Mouse (Mus musculus) forebrain, embryonic 10.5 days (tissue): ENCODE data around the gene Cpe. TPM values are rescaled to one million over a fixed set of nuclear protein-coding genes. Genes with fewer than 3 reads are reported as not detected.
A peak's percentile ranks its signal among the peaks of the same experiment; 100 is the strongest.

ENCODE experiments used
- DNase-seq: peaks from one replicate; pipeline ENCODE4 v3.0.0-alpha.2; 2017; ENCODE audit warnings: low spot score; ENCODE audit errors: extremely low spot score
- H3K27ac ChIP-seq: fragments of 300-500 bp; sonication (generic); 2 replicates; pipeline ENCODE4 v1.5.1; 2016; ENCODE audit warnings: mild to moderate bottlenecking
- H3K27me3 ChIP-seq: fragments of 300-500 bp; sonication (generic); 2 replicates; pipeline ENCODE4 v1.6.1; 2016; ENCODE audit warnings: mild to moderate bottlenecking; ENCODE audit not compliant: poor library complexity, severe bottlenecking
- H3K36me3 ChIP-seq: fragments of 300-500 bp; sonication (generic); replicated peaks from 2 replicates; pipeline ENCODE4 v1.6.1; 2016; ENCODE audit warnings: mild to moderate bottlenecking, moderate library complexity
- H3K4me1 ChIP-seq: fragments of 300-500 bp; sonication (generic); 2 replicates; pipeline ENCODE4 v1.6.1; 2016
- H3K4me3 ChIP-seq: fragments of 300-500 bp; sonication (generic); 2 replicates; pipeline ENCODE4 v1.5.1; 2016; ENCODE audit warnings: mild to moderate bottlenecking, moderate library complexity
- H3K9me3 ChIP-seq: fragments of 300-500 bp; sonication (generic); 2 replicates; pipeline ENCODE4 v1.6.1; 2016; ENCODE audit warnings: mild to moderate bottlenecking, moderate library complexity
- WGBS: fragments of 180-500 bp; shearing (Covaris S2); methylation state at CpG from one replicate; pipeline ENCODE4 v1.1.7; 2016; 5-methylcytosine and 5-hydroxymethylcytosine counted together
- polyA plus RNA-seq: library from polyadenylated mRNA; unstranded; fragments of >200 nt; fragmentation: Nextera tagmentation; extraction: Ambion mirVana; gene quantifications from 2 replicates; pipeline ENCODE4 v1.2.1, GENCODE M21; 2016

Gene Cpe
- polyA plus RNA-seq, 1 experiment from 2014 or later: 107 TPM

DNA sequence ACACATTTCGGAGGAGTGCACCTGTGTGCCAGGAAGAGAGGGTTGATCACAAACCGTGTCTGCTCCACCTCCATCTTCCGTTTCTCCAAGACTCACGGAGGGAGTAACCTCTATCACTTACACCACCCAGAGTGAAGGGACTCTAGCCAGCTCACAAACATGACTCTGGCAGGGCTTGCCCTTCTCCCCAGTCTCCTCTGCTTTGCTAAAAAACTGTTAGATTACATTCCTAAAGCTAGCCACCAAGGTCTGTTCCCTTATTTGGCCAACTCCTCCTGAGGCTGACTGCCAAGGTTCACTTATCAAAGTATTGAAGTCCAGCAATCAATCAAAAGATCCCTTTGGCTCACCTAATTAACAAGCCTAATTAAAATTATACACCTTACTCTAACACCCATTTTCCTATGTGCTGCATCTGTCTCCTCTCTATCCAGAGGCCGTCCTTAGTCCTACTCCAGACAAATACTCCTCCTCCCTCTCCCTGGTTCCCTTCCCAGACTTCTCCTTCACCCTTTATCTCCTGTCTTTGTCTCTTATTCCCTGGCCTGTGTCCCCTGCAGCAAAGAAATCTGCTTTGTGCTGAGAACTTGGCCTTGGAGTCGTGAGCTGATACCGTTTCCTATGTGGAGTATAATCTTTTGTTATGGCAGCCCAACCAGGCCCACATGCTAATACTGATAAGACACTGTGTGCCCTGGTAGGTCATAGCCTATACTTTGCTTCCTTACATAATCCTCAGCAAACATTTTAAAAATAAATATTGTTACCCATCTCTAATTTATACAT, 72.3 kb downstream of the Cpe start:
- Histone ChIP-seq H3K4me3 (no peak overlapping the region), H3K27me3 (no peaks in the 10 kb centered on the region), H3K36me3 (peaks cover 19% of the 10 kb centered on the region), H3K4me1 (peaks cover 12% of the 10 kb centered on the region), H3K27ac (no peak overlapping the region), H3K9me3 (no peaks in the 10 kb centered on the region)
- 87% methylated on average over 7 of the region's 7 CpGs for WGBS
- no peak for DNase-seq

DNA sequence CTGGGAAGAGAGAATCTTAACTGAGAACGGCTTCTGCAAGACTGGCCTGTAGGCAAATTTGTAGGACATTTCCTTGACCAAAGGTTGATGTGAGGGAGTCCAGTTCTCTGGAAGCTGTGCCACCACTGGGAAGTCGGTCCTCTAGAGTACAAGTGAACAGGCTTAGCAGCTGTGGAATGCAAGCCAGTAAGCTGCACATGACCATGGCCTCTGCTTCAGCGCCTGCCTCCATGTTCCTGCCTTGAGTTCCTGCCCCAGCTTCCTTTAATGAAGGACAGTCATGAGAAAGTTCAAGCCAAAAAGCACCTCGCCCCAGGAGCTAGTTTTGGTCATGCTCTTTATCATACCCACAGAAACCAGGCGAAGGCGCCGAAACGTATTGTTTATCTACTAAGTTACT, 73.2 kb downstream of the Cpe start:
- Histone ChIP-seq H3K9me3 (no peaks in the 10 kb centered on the region), H3K27me3 (no peaks in the 10 kb centered on the region), H3K36me3 (peaks cover 27% of the 10 kb centered on the region), H3K4me1 (peaks cover 6% of the 10 kb centered on the region), H3K4me3 (no peak overlapping the region), H3K27ac (no peak overlapping the region)
- DNase-seq: no peak
- WGBS: 91% methylated on average over 8 of the region's 8 CpGs

DNA sequence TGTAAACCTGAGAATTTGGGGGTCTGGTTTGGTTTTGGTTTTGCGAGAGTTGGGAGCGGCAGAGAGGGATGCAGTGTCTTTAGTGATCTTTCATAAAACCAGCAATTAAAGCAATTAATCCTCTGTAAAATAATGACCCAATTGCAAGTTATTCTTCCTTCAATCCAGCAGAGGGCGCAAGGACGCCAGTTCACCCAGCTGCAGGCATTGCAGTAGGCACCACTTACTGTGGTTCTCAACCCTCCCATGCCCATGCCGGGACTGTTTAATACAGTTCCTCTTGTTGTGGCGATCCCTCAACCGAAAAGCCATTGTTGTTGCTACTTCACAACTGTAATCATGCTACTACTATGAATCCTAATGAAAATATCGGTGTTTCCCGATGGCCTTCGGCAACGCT, 74.2 kb downstream of the Cpe start:
- Histone ChIP-seq H3K27me3 (no peaks in the 10 kb centered on the region), H3K4me3 (no peak overlapping the region), H3K27ac (no peak overlapping the region), H3K36me3 (peaks cover 27% of the 10 kb centered on the region), H3K4me1 (no peaks in the 10 kb centered on the region), H3K9me3 (no peaks in the 10 kb centered on the region)
- WGBS: 55% methylated on average over 11 of the region's 11 CpGs
- no peak for DNase-seq

DNA sequence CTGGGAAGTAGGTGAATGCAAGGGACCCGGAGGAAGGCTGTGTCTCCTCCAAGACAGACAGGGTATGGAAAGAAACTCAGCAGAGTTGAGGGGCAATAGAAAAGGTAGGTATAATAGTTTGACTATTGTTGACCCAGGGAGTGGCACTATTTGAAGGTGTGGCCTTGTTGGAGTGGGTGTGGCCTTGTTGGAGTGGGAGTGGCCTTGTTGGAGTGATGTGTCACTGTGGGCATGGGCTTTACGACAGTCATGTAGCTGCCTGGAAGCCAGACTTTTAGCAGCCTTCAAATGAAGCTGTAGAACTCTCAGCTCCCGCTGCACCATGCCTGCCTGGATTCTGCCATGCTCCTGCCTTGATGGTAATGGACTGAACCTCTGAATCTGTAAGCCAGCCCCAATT, 76.3 kb downstream of the Cpe start:
- H3K4me3 ChIP-seq: no peak overlapping the region
- H3K9me3 ChIP-seq: no peaks in the 10 kb centered on the region
- WGBS: 89% methylated on average over 3 of the region's 3 CpGs
- H3K27me3 ChIP-seq: no peaks in the 10 kb centered on the region
- H3K36me3 ChIP-seq: peaks cover 29% of the 10 kb centered on the region
- H3K27ac ChIP-seq: no peak overlapping the region
- no peak for DNase-seq
- H3K4me1 ChIP-seq: no peaks in the 10 kb centered on the region

DNA sequence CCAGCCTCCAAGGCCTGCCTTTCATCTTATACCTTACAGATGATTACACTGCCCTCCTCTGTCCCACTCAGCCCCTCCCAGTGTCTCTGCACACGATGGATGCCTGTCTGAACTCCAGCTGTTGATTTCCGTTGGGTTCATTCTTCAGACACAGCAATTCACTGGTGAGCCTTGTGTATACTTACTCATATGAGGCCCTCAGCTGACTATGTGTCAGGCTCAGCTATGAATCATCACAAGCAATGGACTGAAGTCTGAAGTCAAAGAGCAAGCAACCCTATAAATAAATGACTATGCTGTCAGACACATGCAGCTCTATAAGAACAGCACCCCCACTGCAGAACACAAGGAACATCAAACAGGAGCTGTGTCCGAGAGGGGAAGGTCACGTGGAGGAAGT, 77.4 kb downstream of the Cpe start:
- Histone ChIP-seq H3K4me1 (no peaks in the 10 kb centered on the region), H3K9me3 (no peaks in the 10 kb centered on the region), H3K27me3 (no peaks in the 10 kb centered on the region), H3K27ac (no peak overlapping the region), H3K4me3 (no peak overlapping the region), H3K36me3 (peaks cover 29% of the 10 kb centered on the region)
- DNase-seq: no peak
- WGBS: 94% methylated on average over 4 of the region's 4 CpGs

DNA sequence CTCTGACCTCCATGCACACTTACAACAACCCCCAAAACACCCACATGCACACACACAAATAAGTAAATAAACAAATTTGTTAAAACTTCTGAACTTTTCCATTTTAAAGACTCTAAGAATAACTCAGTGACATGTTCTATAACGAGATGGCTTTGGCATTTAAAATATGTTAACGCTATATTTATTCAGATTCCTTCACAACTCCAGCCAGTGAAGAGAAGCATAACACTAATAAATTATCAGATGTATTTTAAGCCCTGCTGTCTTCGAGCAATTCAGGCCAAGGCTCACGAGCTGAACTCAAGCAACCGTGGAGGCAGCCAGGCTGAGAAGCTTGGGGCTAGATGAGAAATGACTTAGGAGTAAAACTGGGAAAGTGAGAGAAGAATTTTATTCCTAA, 79.2 kb downstream of the Cpe start:
- H3K27me3 ChIP-seq: no peaks in the 10 kb centered on the region
- no peaks in the 10 kb centered on the region for H3K9me3 ChIP-seq
- DNase-seq: no peak
- H3K4me3 ChIP-seq: no peak overlapping the region
- H3K36me3 ChIP-seq: peaks cover 34% of the 10 kb centered on the region
- H3K27ac ChIP-seq: no peak overlapping the region
- 93% methylated on average over 5 of the region's 5 CpGs for WGBS
- no peaks in the 10 kb centered on the region for H3K4me1 ChIP-seq

DNA sequence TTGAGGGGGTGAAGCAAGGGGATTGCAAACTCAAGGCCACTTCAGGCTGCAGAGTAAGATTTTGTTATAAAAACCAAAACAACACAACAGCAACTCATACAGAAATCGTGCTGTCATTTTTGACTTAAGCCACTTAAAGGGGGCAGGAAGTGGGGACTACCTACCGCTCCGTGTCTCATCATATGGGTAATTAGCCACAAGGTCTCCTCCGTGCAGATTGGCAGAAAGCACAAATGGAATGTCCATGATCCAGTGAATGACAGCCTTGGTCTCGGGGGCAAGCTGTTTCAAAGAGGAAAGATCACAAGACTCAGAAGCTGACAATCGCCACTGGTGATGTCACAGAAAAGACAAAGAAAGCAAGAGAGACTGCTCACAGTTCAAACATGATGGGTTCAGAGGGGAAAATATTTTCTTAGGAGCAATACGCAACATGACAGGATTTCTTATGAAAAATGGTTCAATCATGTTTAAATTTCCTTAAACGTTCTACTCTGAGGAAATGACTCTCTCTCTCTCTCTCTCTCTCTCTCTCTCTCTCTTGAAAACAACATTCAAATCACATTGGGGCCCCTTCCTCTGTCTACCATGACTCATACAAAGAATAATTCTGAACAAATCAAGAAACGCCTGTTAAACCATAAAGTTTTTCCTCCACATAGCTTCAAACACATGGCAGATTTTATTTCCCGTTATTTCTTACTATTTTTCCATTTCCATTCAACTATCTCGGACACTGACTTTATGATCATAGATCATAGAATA, 81.5 kb downstream of the Cpe start:
- Histone ChIP-seq H3K4me1 (no peaks in the 10 kb centered on the region), H3K9me3 (no peaks in the 10 kb centered on the region), H3K4me3 (no peak overlapping the region), H3K27ac (no peak overlapping the region), H3K27me3 (no peaks in the 10 kb centered on the region), H3K36me3 (peaks cover 33% of the 10 kb centered on the region)
- 77% methylated on average over 11 of the region's 11 CpGs for WGBS
- DNase-seq: no peak

GRCm38 (mm10) chr8:64608931-64609330, 83.9 kb downstream of the Cpe start:
- no peak for DNase-seq
- Histone ChIP-seq H3K27ac (no peak overlapping the region), H3K27me3 (no peaks in the 10 kb centered on the region), H3K4me3 (no peak overlapping the region), H3K9me3 (no peaks in the 10 kb centered on the region), H3K4me1 (no peaks in the 10 kb centered on the region), H3K36me3 (peaks cover 40% of the 10 kb centered on the region)
- whole genome bisulfite sequencing: 93% methylated on average over 16 of the region's 16 CpGs

GRCm38 (mm10) chr8:64606015-64606414, 86.8 kb downstream of the Cpe start:
- 95% methylated on average over 5 of the region's 5 CpGs for WGBS
- Histone ChIP-seq H3K27me3 (no peaks in the 10 kb centered on the region), H3K4me1 (no peaks in the 10 kb centered on the region), H3K36me3 (peaks cover 58% of the 10 kb centered on the region), H3K4me3 (no peak overlapping the region), H3K9me3 (no peaks in the 10 kb centered on the region), H3K27ac (no peak overlapping the region)
- no peak for DNase-seq

GRCm38 (mm10) chr8:64598206-64598605, 94.6 kb downstream of the Cpe start:
- no peaks in the 10 kb centered on the region for H3K27me3 ChIP-seq
- no peaks in the 10 kb centered on the region for H3K9me3 ChIP-seq
- H3K4me1 ChIP-seq: 0 out of 2 replicates have a peak, but pooled peaks cover 3% of the 10 kb centered on the region
- WGBS: 62% methylated on average over 4 of the region's 4 CpGs
- H3K27ac ChIP-seq: no peak overlapping the region
- no peak overlapping the region for H3K4me3 ChIP-seq
- H3K36me3 ChIP-seq: peaks cover 31% of the 10 kb centered on the region
- no peak for DNase-seq

GRCm38 (mm10) chr8:64597042-64597970, 95.5 kb downstream of the Cpe start:
- 42% methylated on average over 21 of the region's 21 CpGs for WGBS

GRCm38 (mm10) chr8:64596396-64596795, 96.5 kb downstream of the Cpe start:
- Histone ChIP-seq H3K4me1 (0 out of 2 replicates have a peak, but pooled peaks cover 3% of the 10 kb centered on the region), H3K36me3 (peaks cover 22% of the 10 kb centered on the region), H3K27ac (no peak overlapping the region), H3K9me3 (no peaks in the 10 kb centered on the region), H3K27me3 (no peaks in the 10 kb centered on the region), H3K4me3 (no peak overlapping the region)
- 74% methylated on average over 4 of the region's 4 CpGs for WGBS
- no peak for DNase-seq

More at GRCm38 (mm10) chr8:64597042-64597970, 95.5 kb downstream of the Cpe start:
- DNase-seq: peak; percentile 59
- Histone ChIP-seq H3K27ac (no peak overlapping the region), H3K36me3 (peaks cover 25% of the 10 kb centered on the region), H3K4me1 (0 out of 2 replicates have a peak, but pooled peaks cover 3% of the 10 kb centered on the region), H3K9me3 (no peaks in the 10 kb centered on the region), H3K4me3 (no peak overlapping the region), H3K27me3 (no peaks in the 10 kb centered on the region)
